Mouse (Mus musculus) erythroblast, embryonic 14.5 days (primary cell): ENCODE data around the gene Coro1b.

Experiments used
- GATA1 ChIP-seq: IDR thresholded peaks from 2 replicates; pipeline ENCODE4 v1.6.1; 2012; ENCODE audit warnings: low read length, inconsistent platforms, mixed read lengths
- TAL1 ChIP-seq: IDR thresholded peaks from 3 replicates; pipeline ENCODE4 v1.6.1; 2012; ENCODE audit warnings: low read length, inconsistent platforms, mixed read lengths

GRCm38 (mm10) chr19:4115816-4116215 lies 32.6 kb upstream of the Coro1b start:
- TF ChIP-seq TAL1 (no peak), GATA1 (no peak)
